Mouse (Mus musculus) left cerebral cortex, adult 18-20 months (tissue): ENCODE results near the gene Mrpl37. TPM values are rescaled to one million over a fixed set of nuclear protein-coding genes. Genes with fewer than 3 reads are reported as not detected.
A peak's percentile ranks its signal among the peaks of the same experiment; 100 is the strongest.

ENCODE experiments used
- DNase-seq, 2 experiments: peaks; one replicate each; pipeline ENCODE4 v3.0.0; 2021 to 2022; ENCODE audit warnings: low spot score in 2 of 2, mixed read lengths in 1 of 2
- total RNA-seq, 2 experiments: library from RNA; stranded (reverse); gene quantifications; 2 replicates each; pipeline ENCODE4 v1.2.3; 2021

Gene Mrpl37
- total RNA-seq, 2 experiments from 2014 or later: 54.8 to 64.0 TPM

GRCm38 (mm10) chr4:107020287-107021000 lies 46.2 kb downstream of the Mrpl37 start:
- DNase-seq: no peak

GRCm38 (mm10) chr4:107019027-107019426 lies 47.6 kb downstream of the Mrpl37 start:
- DNase-seq: peak; percentile 60 to 67

GRCm38 (mm10) chr4:107018521-107018920 lies 48.1 kb downstream of the Mrpl37 start:
- no peak for DNase-seq

GRCm38 (mm10) chr4:107017257-107017656 lies 49.4 kb downstream of the Mrpl37 start:
- no peak for DNase-seq

GRCm38 (mm10) chr4:107015971-107016511 lies 50.6 kb downstream of the Mrpl37 start:
- DNase-seq: no peak

- no peak for DNase-seq
Measured at GRCm38 (mm10) chr4:107013817-107014260, 52.8 kb downstream of the Mrpl37 start.

- no peak for DNase-seq
Measured at GRCm38 (mm10) chr4:107013119-107013816, 53.4 kb downstream of the Mrpl37 start.

GRCm38 (mm10) chr4:107012574-107012973 lies 54.1 kb downstream of the Mrpl37 start:
- DNase-seq: no peak

- DNase-seq: no peak
Measured at GRCm38 (mm10) chr4:107012005-107012478, 54.6 kb downstream of the Mrpl37 start.

- no peak for DNase-seq
Measured at GRCm38 (mm10) chr4:107011325-107012004, 55.2 kb downstream of the Mrpl37 start.

- DNase-seq: no peak
Measured at GRCm38 (mm10) chr4:107009548-107009947, 57.1 kb downstream of the Mrpl37 start.

GRCm38 (mm10) chr4:107008161-107008560 lies 58.5 kb downstream of the Mrpl37 start:
- DNase-seq: no peak

GRCm38 (mm10) chr4:107007359-107007758 lies 59.3 kb downstream of the Mrpl37 start:
- DNase-seq: no peak

GRCm38 (mm10) chr4:107006807-107007206 lies 59.9 kb downstream of the Mrpl37 start:
- no peak for DNase-seq

- no peak for DNase-seq
Measured at GRCm38 (mm10) chr4:107006229-107006628, 60.4 kb downstream of the Mrpl37 start.

Other genes with a start within 250 kb of the Mrpl37 start
- gene Ssbp3, start 156.2 kb downstream of the Mrpl37 start, total RNA-seq: 100 to 1,000 TPM; 190 to 197 TPM
- 1 to 10 TPM; 6.3 to 7.6 TPM for gene Cyb5rl, start 120 bp upstream of the Mrpl37 start, total RNA-seq
- not detected for gene Cdcp2, start 30.0 kb upstream of the Mrpl37 start, total RNA-seq
- 100 to 1,000 TPM; 233 to 241 TPM for gene Tmem59, start 111.5 kb upstream of the Mrpl37 start, total RNA-seq
- gene Tceanc2, start 112.2 kb upstream of the Mrpl37 start, total RNA-seq: 10 to 100 TPM; 14.0 to 15.9 TPM
- not detected for gene Ldlrad1, start 142.3 kb upstream of the Mrpl37 start, total RNA-seq
- 10 to 100 TPM; 29.7 to 32.0 TPM for gene Lrrc42, start 186.7 kb upstream of the Mrpl37 start, total RNA-seq
- 10 to 100 TPM; 17.8 to 18.6 TPM for gene Hspb11, start 186.7 kb upstream of the Mrpl37 start, total RNA-seq
- gene Dio1, start 240.3 kb upstream of the Mrpl37 start, total RNA-seq: not detected
- 10 to 100 TPM; 45.2 to 47.4 TPM for gene Yipf1, start 247.5 kb upstream of the Mrpl37 start, total RNA-seq